Mouse (Mus musculus): ENCODE results near the gene Nkx6-2. TPM values are rescaled to one million over a fixed set of nuclear protein-coding genes. Genes with fewer than 3 reads are reported as not detected.

Nkx6-2 gene
- total and polyA plus RNA-seq, 3 experiments = 0.18 to 0.23 TPM; not detected in 1

DNA sequence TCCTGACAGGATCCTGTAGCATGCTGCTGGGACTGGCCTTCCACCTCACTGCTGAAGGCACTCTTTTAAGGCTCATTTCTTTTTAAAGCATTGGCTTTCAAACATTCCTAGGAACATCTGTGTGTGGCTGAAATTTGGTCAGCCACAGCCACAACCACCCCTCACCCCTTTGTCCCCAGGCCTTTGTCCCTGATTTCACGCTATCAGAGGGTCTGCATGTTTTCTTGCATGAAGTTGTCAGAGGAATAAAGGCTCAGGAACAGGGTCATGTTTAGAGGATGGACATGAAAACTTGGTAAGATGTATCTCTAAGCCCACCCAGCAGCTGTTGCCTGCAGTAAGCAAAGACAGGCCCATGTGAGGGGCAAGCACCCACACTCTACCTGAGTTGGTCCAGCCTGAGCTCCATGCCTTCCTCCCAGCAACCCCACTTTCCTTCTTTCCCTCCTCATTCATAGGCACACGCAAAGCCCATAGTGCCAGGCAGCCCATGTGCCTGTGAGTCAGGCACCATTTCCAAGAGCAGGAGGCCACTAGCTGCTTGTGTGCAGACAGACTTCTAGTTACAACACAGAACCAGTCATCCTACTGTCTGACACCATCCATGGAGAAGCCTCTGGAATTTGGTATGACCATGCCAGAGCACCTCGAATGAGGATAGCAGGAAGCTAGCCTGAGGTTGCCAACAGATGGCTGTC, 32.4 kb downstream of the Nkx6-2 start:
- DNase-seq = no peak
- no peaks in the 10 kb centered on the region for H3K36me3 ChIP-seq (ENCODE audit: control insufficient read depth, insufficient read depth, low read length)
- H3K79me2 ChIP-seq (replicated peaks; ENCODE audit: control insufficient read depth, insufficient read depth, low read length) = no peaks in the 10 kb centered on the region
- H3K27ac ChIP-seq = no peak overlapping the region
- H3K27me3 ChIP-seq (ENCODE audit: control insufficient read depth, insufficient read depth, low read length) = no peaks in the 10 kb centered on the region
- H3K9ac ChIP-seq (ENCODE audit: low read depth, low read length) = no peak overlapping the region
- no peak overlapping the region for H3K4me3 ChIP-seq
- WGBS = 94% methylated on average over 3 of the region's 3 CpGs
- TF ChIP-seq CTCF (IDR thresholded peaks at IDR 0.05) (no peak), POLR2A (IDR thresholded peaks at IDR 0.05; ENCODE audit: insufficient read depth, low read depth, low read length) (no peak), EP300 (IDR thresholded peaks at IDR 0.05; ENCODE audit: insufficient read depth, low read depth, low read length) (no peak)
- intact Hi-C loops (cut with DNase I) = no loop called here
- no peaks in the 10 kb centered on the region for H3K4me1 ChIP-seq (ENCODE audit: control insufficient read depth, insufficient read depth, low read length)

DNA sequence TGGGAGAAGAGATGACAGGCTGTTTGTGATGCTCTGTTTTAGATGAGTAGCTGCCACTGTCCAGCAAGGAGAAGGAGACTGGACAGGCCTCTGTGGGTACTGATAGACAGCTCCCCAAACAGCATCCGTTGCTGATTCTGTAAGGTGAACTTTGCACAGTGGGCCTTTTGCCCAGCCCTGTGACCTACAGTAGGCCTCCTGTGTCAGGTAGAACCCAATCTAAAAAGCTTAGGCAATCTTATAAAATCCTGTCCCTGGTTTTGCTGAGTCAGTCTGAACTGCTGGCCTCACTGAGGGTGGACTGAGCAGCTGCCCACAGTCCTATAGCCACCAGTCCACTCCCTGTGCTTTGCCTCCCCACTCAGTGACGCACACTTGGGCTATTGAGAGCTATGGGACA, 35.3 kb downstream of the Nkx6-2 start:
- 69% methylated on average over 2 of the region's 2 CpGs for WGBS
- no peak for DNase-seq
- intact Hi-C loops (cut with DNase I) = no loop called here
- H3K9ac ChIP-seq (ENCODE audit: low read depth, low read length) = no peak overlapping the region
- H3K36me3 ChIP-seq (ENCODE audit: control insufficient read depth, insufficient read depth, low read length) = no peaks in the 10 kb centered on the region
- no peaks in the 10 kb centered on the region for H3K79me2 ChIP-seq (replicated peaks; ENCODE audit: control insufficient read depth, insufficient read depth, low read length)
- no peak overlapping the region for H3K4me3 ChIP-seq
- no peaks in the 10 kb centered on the region for H3K27me3 ChIP-seq (ENCODE audit: control insufficient read depth, insufficient read depth, low read length)
- TF ChIP-seq EP300 (IDR thresholded peaks at IDR 0.05; ENCODE audit: insufficient read depth, low read depth, low read length) (no peak), POLR2A (IDR thresholded peaks at IDR 0.05; ENCODE audit: insufficient read depth, low read depth, low read length) (no peak), CTCF (IDR thresholded peaks at IDR 0.05) (no peak)
- no peaks in the 10 kb centered on the region for H3K4me1 ChIP-seq (ENCODE audit: control insufficient read depth, insufficient read depth, low read length)
- H3K27ac ChIP-seq = no peak overlapping the region

DNA sequence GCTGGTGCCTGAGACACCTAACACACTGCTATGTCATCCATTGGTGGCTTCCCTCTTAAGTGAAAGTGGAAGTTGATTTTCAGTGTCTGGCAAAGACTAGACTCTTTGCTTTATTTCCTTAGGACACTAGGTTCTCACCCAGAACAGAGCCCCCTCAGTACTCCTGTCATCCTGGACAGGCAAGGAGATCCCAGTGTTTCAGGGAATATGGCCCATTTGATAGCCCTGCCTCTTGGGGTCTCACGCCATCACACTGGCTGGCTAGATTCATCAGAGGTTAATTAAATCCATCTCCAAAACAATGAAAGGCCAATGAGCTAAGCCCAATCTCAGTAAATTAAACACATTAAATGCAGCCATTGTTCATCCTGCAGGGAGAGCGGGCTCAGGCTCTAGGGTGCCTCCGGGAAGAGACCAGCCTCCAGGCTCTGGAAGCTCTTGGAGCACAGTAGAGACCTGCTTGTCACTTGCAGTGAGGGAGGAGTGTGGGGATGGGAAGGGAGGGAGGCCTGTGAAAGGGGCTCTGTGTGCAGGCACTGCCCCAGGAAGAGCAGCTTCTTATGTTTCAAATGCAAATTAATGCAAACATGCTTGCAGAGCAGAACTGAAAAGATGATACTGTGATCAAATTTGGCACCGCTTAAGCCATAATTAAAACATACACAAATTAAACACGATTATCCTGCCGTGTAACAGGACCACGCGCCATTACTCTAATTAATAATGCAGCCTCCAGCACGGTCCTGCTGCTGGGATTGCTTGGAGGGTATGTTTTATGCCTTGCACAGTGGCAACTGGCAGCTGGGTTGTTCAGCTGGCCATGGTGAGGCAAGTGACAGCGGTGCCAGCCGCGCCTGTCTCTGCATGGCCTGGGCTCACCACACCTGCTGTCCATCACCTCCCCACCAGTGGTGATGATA, 37.6 kb downstream of the Nkx6-2 start:
- DNase-seq = no peak
- WGBS = 87% methylated on average over 12 of the region's 12 CpGs
- no peak overlapping the region for H3K27ac ChIP-seq
- H3K36me3 ChIP-seq (ENCODE audit: control insufficient read depth, insufficient read depth, low read length) = no peaks in the 10 kb centered on the region
- H3K79me2 ChIP-seq (replicated peaks; ENCODE audit: control insufficient read depth, insufficient read depth, low read length) = no peaks in the 10 kb centered on the region
- no peak overlapping the region for H3K4me3 ChIP-seq
- no peaks in the 10 kb centered on the region for H3K27me3 ChIP-seq (ENCODE audit: control insufficient read depth, insufficient read depth, low read length)
- TF ChIP-seq POLR2A (IDR thresholded peaks at IDR 0.05; ENCODE audit: insufficient read depth, low read depth, low read length) (no peak), EP300 (IDR thresholded peaks at IDR 0.05; ENCODE audit: insufficient read depth, low read depth, low read length) (no peak), CTCF (IDR thresholded peaks at IDR 0.05) (no peak)
- H3K9ac ChIP-seq (ENCODE audit: low read depth, low read length) = no peak overlapping the region
- intact Hi-C loops (cut with DNase I) = no loop called here
- H3K4me1 ChIP-seq (ENCODE audit: control insufficient read depth, insufficient read depth, low read length) = no peaks in the 10 kb centered on the region; the same call in 1 of the 2 replicates

DNA sequence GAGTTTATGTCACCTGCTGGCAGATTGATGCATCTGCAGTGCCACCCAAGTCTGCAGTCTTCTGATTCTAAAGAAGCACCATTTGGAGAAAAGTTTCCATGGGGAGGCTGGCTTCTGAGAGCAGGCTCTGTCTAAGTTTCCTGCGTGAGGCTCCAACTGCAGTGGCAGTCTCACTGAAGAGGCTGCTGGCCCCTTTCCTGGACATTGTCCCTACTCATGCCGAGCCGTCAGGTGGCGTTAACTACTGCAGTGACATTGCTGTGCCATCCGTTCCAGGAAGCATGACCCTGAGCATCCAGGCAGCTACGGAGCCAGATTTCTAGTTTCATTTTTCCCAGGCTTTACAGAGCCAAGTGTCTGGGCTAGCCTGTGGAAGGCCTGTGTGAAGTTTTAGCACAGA, 41.2 kb downstream of the Nkx6-2 start:
- Histone ChIP-seq H3K4me1 (ENCODE audit: control insufficient read depth, insufficient read depth, low read length) (peaks cover 2% of the 10 kb centered on the region), H3K9ac (ENCODE audit: low read depth, low read length) (no peak overlapping the region), H3K27me3 (ENCODE audit: control insufficient read depth, insufficient read depth, low read length) (no peaks in the 10 kb centered on the region), H3K27ac (no peak overlapping the region), H3K79me2 (replicated peaks; ENCODE audit: control insufficient read depth, insufficient read depth, low read length) (no peaks in the 10 kb centered on the region), H3K36me3 (ENCODE audit: control insufficient read depth, insufficient read depth, low read length) (peaks cover 4% of the 10 kb centered on the region), H3K4me3 (no peak overlapping the region)
- intact Hi-C loops (cut with DNase I) = no loop called here
- DNase-seq = peak in 1 of 2 experiments; percentile 16
- TF ChIP-seq EP300 (IDR thresholded peaks at IDR 0.05; ENCODE audit: insufficient read depth, low read depth, low read length) (no peak), CTCF (IDR thresholded peaks at IDR 0.05) (peak; percentile 34)
- 58% methylated on average over 6 of the region's 6 CpGs for WGBS

DNA sequence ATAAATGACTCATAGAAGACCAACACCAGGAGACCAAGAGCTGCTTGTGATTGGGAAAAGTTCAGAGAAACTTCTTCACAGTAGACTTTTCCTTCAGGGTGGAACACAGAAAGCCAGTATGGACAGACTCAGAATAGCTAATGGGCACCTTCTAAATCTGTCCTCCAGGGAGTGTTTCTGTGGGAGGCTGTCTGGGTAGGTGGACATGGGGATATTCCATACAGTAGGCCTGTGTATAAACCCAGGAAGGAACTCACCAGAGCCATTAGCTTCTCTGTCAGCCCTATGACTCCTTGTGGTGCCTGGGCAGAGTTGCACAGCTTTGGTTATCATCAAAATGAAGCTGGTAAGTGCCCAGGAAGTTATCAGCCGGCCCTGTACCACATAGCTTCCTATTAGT, 42.0 kb downstream of the Nkx6-2 start:
- intact Hi-C loops (cut with DNase I) = no loop called here
- Histone ChIP-seq H3K36me3 (ENCODE audit: control insufficient read depth, insufficient read depth, low read length) (peaks cover 4% of the 10 kb centered on the region), H3K4me1 (ENCODE audit: control insufficient read depth, insufficient read depth, low read length) (peaks cover 3% of the 10 kb centered on the region), H3K9ac (ENCODE audit: low read depth, low read length) (no peak overlapping the region), H3K27me3 (ENCODE audit: control insufficient read depth, insufficient read depth, low read length) (no peaks in the 10 kb centered on the region), H3K27ac (no peak overlapping the region), H3K79me2 (replicated peaks; ENCODE audit: control insufficient read depth, insufficient read depth, low read length) (no peaks in the 10 kb centered on the region), H3K4me3 (no peak overlapping the region)
- TF ChIP-seq CTCF (IDR thresholded peaks at IDR 0.05) (no peak), EP300 (IDR thresholded peaks at IDR 0.05; ENCODE audit: insufficient read depth, low read depth, low read length) (no peak), POLR2A (IDR thresholded peaks at IDR 0.05; ENCODE audit: insufficient read depth, low read depth, low read length) (no peak)
- WGBS = 43% methylated on average over 1 of the region's 1 CpGs
- DNase-seq = no peak

DNA sequence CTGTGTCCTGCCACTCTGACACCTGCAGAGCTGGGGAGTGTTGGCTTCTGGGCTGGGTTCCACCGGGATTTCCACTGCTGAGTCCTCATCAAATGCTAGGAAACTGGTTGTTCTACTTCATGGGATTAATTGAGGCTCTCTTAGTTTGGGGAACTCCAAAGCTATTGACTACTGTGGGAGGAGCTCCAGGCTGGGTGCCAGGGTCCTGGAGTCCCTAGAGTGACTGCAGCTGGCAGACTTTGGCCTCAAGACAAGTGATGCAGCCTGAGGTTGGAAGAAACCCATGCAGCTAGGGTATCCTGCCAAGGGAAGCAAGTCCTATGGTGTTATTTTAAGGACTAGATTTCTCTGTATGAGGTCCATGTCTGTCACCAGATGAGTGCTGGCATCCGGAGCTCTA, 44.1 kb downstream of the Nkx6-2 start:
- H3K79me2 ChIP-seq (replicated peaks; ENCODE audit: control insufficient read depth, insufficient read depth, low read length) = no peaks in the 10 kb centered on the region
- H3K4me1 ChIP-seq (ENCODE audit: control insufficient read depth, insufficient read depth, low read length) = peaks cover 3% of the 10 kb centered on the region
- TF ChIP-seq EP300 (IDR thresholded peaks at IDR 0.05; ENCODE audit: insufficient read depth, low read depth, low read length) = no peak
- TF ChIP-seq CTCF (IDR thresholded peaks at IDR 0.05) = no peak
- TF ChIP-seq POLR2A (IDR thresholded peaks at IDR 0.05; ENCODE audit: insufficient read depth, low read depth, low read length) = no peak
- no peak overlapping the region for H3K27ac ChIP-seq
- 49% methylated on average over 2 of the region's 2 CpGs for WGBS
- H3K36me3 ChIP-seq (ENCODE audit: control insufficient read depth, insufficient read depth, low read length) = peaks cover 4% of the 10 kb centered on the region
- no peak overlapping the region for H3K9ac ChIP-seq (ENCODE audit: low read depth, low read length)
- intact Hi-C loops (cut with DNase I) = loop anchor here (5.0 kb wide), 1 partner anchor 236 kb away; no protein-coding TSS in a partner anchor
- DNase-seq = peak; percentile 60 to 73
- H3K4me3 ChIP-seq = no peak overlapping the region
- H3K27me3 ChIP-seq (ENCODE audit: control insufficient read depth, insufficient read depth, low read length) = no peaks in the 10 kb centered on the region
